Mouse (Mus musculus) layer of hippocampus, postnatal 36 days (tissue): Measurements from ENCODE around the gene Ddx39. TPM values are rescaled to one million over a fixed set of nuclear protein-coding genes. Genes with fewer than 3 reads are reported as not detected.

Source experiments
- DNase-seq, 2 experiments: peaks; one replicate each; pipeline ENCODE4 v3.0.0; 2022
- total RNA-seq, 2 experiments: library from RNA; stranded (reverse); gene quantifications; 2 replicates each; pipeline ENCODE4 v1.2.3; 2021

Gene Ddx39
- total RNA-seq, 2 experiments from 2014 or later: 17.0 to 19.2 TPM

GRCm38 (mm10) chr8:83738949-83739710 is 24.2 kb downstream of the Ddx39 start:
- DNase-seq: no peak

- no peak for DNase-seq
Measured at GRCm38 (mm10) chr8:83739711-83740468, 24.9 kb downstream of the Ddx39 start.

GRCm38 (mm10) chr8:83740586-83740975 is 25.6 kb downstream of the Ddx39 start:
- DNase-seq: no peak

- no peak for DNase-seq
Measured at GRCm38 (mm10) chr8:83740976-83741741, 26.2 kb downstream of the Ddx39 start, which contains the start of gene Adgre5. Gene Adgre5, minus strand, starts transcription at chr8:83741326.

GRCm38 (mm10) chr8:83741849-83742655 is 27.1 kb downstream of the Ddx39 start:
- no peak for DNase-seq

- no peak for DNase-seq
Measured at GRCm38 (mm10) chr8:83742968-83743367, 28.0 kb downstream of the Ddx39 start.

GRCm38 (mm10) chr8:83744070-83744469 is 29.1 kb downstream of the Ddx39 start:
- DNase-seq: no peak

GRCm38 (mm10) chr8:83747661-83748346 is 32.8 kb downstream of the Ddx39 start:
- peak; percentile 14 to 29 for DNase-seq

- DNase-seq: no peak
Measured at GRCm38 (mm10) chr8:83748708-83749107, 33.7 kb downstream of the Ddx39 start.

- DNase-seq: no peak
Measured at GRCm38 (mm10) chr8:83749265-83749664, 34.3 kb downstream of the Ddx39 start.

GRCm38 (mm10) chr8:83754149-83754548 is 39.2 kb downstream of the Ddx39 start:
- DNase-seq: no peak

- no peak for DNase-seq
Measured at GRCm38 (mm10) chr8:83756273-83756672, 41.3 kb downstream of the Ddx39 start.

GRCm38 (mm10) chr8:83757084-83757607 is 42.2 kb downstream of the Ddx39 start:
- DNase-seq: no peak

- DNase-seq: no peak
Measured at GRCm38 (mm10) chr8:83758298-83758697, 43.3 kb downstream of the Ddx39 start.

- DNase-seq: no peak
Measured at GRCm38 (mm10) chr8:83759231-83759759, 44.3 kb downstream of the Ddx39 start.

- DNase-seq: no peak
Measured at GRCm38 (mm10) chr8:83764116-83764515, 49.1 kb downstream of the Ddx39 start.

- no peak for DNase-seq
Measured at GRCm38 (mm10) chr8:83764717-83765116, 49.7 kb downstream of the Ddx39 start.

- no peak for DNase-seq
Measured at GRCm38 (mm10) chr8:83765663-83766062, 50.7 kb downstream of the Ddx39 start.

- DNase-seq: no peak
Measured at GRCm38 (mm10) chr8:83767442-83767841, 52.5 kb downstream of the Ddx39 start.

GRCm38 (mm10) chr8:83768526-83768925 is 53.5 kb downstream of the Ddx39 start:
- no peak for DNase-seq

- DNase-seq: no peak
Measured at GRCm38 (mm10) chr8:83769720-83770119, 54.7 kb downstream of the Ddx39 start.
